Mouse (Mus musculus) heart, embryonic 11.5 days (tissue): ENCODE measurements around the gene Ankdd1a. TPM values are rescaled to one million over a fixed set of nuclear protein-coding genes. Genes with fewer than 3 reads are reported as not detected.

Experiments
- ATAC-seq: fragments of 200-750 bp; cut with Nextera tagmentation; replicated peaks from 2 replicates; pipeline ENCODE4 v1.8.0; 2017; ENCODE audit warnings: moderate library complexity; ENCODE audit not compliant: insufficient number of reproducible peaks, low FRiP score, low TSS enrichment
- H3K27ac ChIP-seq: fragments of 300-500 bp; sonication (generic); 2 replicates; pipeline ENCODE4 v1.5.1; 2014; ENCODE audit warnings: mild to moderate bottlenecking, low read depth, low read length
- H3K27me3 ChIP-seq: fragments of 300-500 bp; sonication (generic); 2 replicates; pipeline ENCODE4 v1.6.1; 2014; ENCODE audit warnings: mild to moderate bottlenecking, low read length, mixed read lengths; ENCODE audit not compliant: control insufficient read depth, insufficient read depth
- H3K36me3 ChIP-seq: fragments of 300-500 bp; sonication (generic); 2 replicates; pipeline ENCODE4 v1.6.1; 2014; ENCODE audit warnings: mild to moderate bottlenecking, low read length, moderate library complexity, mixed read lengths; ENCODE audit not compliant: control insufficient read depth, insufficient read depth
- H3K4me1 ChIP-seq: fragments of 300-500 bp; sonication (generic); 2 replicates; pipeline ENCODE4 v1.6.1; 2014; ENCODE audit warnings: low read length; ENCODE audit not compliant: control insufficient read depth, insufficient read depth
- H3K4me2 ChIP-seq: fragments of 300-500 bp; sonication (generic); 2 replicates; pipeline ENCODE4 v1.6.1; 2014; ENCODE audit warnings: mild to moderate bottlenecking, moderate library complexity
- H3K4me3 ChIP-seq: fragments of 300-500 bp; sonication (generic); 2 replicates; pipeline ENCODE4 v1.5.1; 2014; ENCODE audit warnings: low read depth, low read length
- H3K9ac ChIP-seq: fragments of 300-500 bp; sonication (generic); 2 replicates; pipeline ENCODE4 v1.6.1; 2014; ENCODE audit warnings: mild to moderate bottlenecking, low read depth, low read length, moderate library complexity
- H3K9me3 ChIP-seq: fragments of 300-500 bp; sonication (generic); replicated peaks from 2 replicates; pipeline ENCODE4 v1.6.1; 2016; ENCODE audit warnings: low read length; ENCODE audit not compliant: control insufficient read depth
- WGBS: fragments of 180-500 bp; shearing (Covaris S2); extraction: QIAGEN DNeasy Blood & Tissue Kit; methylation state at CpG from one replicate; pipeline ENCODE4 v1.1.7; 2014; ENCODE audit not compliant: insufficient replicate concordance; 5-methylcytosine and 5-hydroxymethylcytosine counted together
- polyA plus RNA-seq: library from polyadenylated mRNA; unstranded; fragments of >200 nt; fragmentation: Nextera tagmentation; extraction: Ambion mirVana; gene quantifications from 2 replicates; pipeline ENCODE4 v1.2.1, GENCODE M21; 2014

Ankdd1a gene
- polyA plus RNA-seq, 1 experiment from 2014 or later, result not detected

DNA sequence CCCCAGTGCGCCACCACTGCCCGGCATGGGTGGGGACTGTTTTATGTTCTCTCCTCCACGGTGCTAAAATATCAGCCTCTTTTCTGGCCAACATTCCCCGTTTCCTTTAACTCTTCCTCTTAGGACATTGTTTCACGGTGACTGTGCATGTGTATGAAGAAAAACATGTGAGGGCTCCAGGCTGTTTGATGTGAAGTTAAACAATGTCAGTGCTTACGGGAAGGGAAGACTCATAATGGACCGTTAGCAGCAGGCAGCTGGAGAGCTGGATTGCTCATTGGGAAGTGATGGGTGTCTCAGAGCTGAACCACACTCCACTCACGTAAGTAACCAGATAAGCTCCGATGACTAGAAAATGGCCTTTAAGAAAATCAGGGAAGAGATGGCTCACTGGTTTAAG lies 19.7 kb upstream of the Ankdd1a start:
- Histone ChIP-seq H3K4me2 (no peak overlapping the region), H3K4me3 (no peak overlapping the region), H3K9ac (no peak overlapping the region), H3K4me1 (peaks cover 15% of the 10 kb centered on the region), H3K36me3 (no peaks in the 10 kb centered on the region), H3K27me3 (no peaks in the 10 kb centered on the region), H3K27ac (no peak overlapping the region), H3K9me3 (no peaks in the 10 kb centered on the region)
- 76% methylated on average over 9 of the region's 9 CpGs for WGBS
- no peak for ATAC-seq

DNA sequence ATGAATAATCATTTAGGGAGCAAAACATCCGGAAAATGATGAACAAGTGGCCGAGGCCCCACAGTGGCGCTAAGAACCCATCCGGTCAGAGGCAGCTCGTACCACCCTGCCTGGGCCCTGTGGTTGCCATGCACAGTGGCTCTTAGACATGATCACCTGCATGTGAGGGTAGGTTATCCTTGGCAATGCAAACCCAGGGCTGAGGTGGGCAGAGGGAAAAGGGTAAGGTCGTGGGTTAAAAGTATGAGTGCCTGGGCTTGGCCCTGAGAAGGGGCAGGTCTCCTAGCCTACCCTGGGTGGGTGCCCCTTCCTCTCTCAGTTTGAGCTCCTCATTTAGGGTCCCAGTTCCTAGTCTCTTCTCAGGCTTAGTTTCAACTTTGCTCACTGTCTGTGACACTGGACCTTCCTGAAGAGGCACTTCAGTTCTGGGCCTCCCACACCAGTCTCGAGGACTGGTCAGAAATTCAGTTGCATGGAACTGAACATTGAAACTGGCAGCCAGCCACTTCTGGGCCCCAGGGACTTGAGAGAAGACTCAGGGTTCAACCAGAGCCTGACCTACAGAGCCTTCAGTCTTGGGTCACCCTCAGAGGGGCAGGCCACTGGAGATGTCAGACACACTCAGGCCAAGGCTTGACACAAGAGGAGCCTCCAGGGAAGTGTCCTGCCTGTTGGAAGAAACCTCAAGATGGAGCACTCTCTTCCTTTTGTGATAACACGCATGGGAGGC lies 18.1 kb upstream of the Ankdd1a start:
- Histone ChIP-seq H3K4me3 (no peak overlapping the region), H3K27ac (no peak overlapping the region), H3K4me1 (peaks cover 15% of the 10 kb centered on the region), H3K9ac (no peak overlapping the region), H3K9me3 (no peaks in the 10 kb centered on the region), H3K27me3 (no peaks in the 10 kb centered on the region), H3K36me3 (no peaks in the 10 kb centered on the region), H3K4me2 (no peak overlapping the region)
- 86% methylated on average over 8 of the region's 8 CpGs for WGBS
- no peak for ATAC-seq

DNA sequence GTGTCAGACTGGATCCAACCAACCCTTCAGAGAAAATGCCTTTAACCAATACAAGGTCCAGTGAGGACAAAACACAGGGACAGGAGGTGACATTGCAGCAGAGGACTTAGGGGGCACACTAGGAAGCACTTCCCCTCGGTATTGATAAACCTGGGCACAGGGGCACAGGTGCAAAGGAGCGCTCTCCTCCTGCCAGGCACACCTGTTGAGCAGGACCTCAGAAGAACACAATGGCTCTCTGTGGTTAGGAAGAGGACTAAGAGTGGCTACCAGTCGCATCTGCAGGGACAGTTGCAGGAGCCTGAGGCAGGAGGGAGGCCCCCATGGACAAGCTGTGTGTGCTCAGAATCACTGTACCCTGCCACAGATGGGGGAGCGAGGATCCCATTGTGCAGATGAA lies 16.5 kb upstream of the Ankdd1a start:
- H3K36me3 ChIP-seq, result no peaks in the 10 kb centered on the region
- no peak overlapping the region for H3K27ac ChIP-seq
- no peak overlapping the region for H3K4me3 ChIP-seq
- ATAC-seq, result no peak
- no peak overlapping the region for H3K4me2 ChIP-seq
- peaks cover 4% of the 10 kb centered on the region for H3K4me1 ChIP-seq
- H3K9ac ChIP-seq, result no peak overlapping the region
- H3K27me3 ChIP-seq, result no peaks in the 10 kb centered on the region
- 75% methylated on average over 4 of the region's 4 CpGs for WGBS
- H3K9me3 ChIP-seq, result no peaks in the 10 kb centered on the region

DNA sequence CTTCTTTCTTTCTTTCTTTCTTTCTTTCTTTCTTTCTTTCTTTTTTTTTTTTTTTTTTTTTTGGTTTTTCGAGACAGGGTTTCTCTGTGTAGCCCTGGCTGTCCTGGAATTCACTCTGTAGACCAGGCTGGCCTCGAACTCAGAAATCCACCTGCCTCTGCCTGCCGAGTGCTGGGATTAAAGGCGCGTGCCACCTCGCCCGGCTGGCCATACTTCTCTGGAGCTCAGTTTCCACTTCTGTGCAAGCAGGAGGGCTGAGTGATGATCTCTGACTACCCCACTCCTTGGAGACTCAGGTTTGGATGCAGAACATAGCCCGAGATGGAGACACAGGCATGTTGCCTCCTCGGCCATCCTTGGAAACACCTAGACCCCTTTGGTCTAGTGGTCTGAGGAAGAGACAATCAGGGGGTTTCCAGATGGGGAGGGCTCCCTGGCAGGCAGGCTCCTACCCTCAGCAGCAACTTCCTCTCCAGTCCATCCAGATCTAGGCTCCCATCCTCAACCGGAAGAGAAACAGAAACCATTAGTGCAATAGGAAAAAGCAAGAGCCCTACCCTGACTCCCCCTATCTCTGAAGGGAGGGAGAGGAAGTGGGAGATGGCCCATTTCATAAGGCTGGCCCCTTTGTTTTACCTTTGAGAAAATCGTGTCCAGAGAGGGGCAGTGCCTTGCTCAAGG lies 15.9 kb upstream of the Ankdd1a start:
- Histone ChIP-seq H3K9me3 (no peaks in the 10 kb centered on the region), H3K27me3 (no peaks in the 10 kb centered on the region), H3K27ac (no peak overlapping the region), H3K4me2 (no peak overlapping the region), H3K9ac (no peak overlapping the region), H3K36me3 (no peaks in the 10 kb centered on the region), H3K4me1 (no peaks in the 10 kb centered on the region), H3K4me3 (no peak overlapping the region)
- 83% methylated on average over 10 of the region's 11 CpGs for WGBS
- no peak for ATAC-seq

DNA sequence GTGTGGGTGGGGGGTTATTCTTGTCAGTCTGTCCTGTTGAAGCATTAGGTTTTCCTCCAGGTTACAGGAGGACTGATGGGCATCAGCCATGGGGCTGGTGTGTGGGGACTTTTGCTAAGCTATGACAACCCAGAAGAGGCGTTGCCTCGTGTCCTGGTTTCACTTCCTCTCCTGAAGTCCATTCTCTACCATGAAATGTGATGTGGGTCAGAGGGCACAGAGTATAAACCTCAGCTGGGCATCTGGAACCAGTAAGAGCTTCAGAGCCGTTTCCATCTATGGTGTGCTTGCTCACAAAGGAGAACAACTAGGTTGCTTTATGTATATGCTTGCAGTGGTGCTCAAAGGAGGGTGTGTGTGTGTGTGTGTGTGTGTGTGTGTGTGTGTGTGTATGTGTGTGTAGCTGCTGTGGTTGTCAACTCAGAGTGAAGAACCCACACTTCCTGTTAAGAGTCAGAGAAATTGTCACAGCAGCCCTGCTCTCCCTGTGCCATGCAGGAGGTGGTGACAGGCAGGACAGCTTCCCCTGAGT lies 15.3 kb upstream of the Ankdd1a start:
- Histone ChIP-seq H3K36me3 (no peaks in the 10 kb centered on the region), H3K9me3 (no peaks in the 10 kb centered on the region), H3K4me2 (no peak overlapping the region), H3K27ac (no peak overlapping the region), H3K4me3 (no peak overlapping the region), H3K27me3 (no peaks in the 10 kb centered on the region), H3K4me1 (no peaks in the 10 kb centered on the region), H3K9ac (no peak overlapping the region)
- 76% methylated on average over 3 of the region's 3 CpGs for WGBS
- ATAC-seq, result no peak

DNA sequence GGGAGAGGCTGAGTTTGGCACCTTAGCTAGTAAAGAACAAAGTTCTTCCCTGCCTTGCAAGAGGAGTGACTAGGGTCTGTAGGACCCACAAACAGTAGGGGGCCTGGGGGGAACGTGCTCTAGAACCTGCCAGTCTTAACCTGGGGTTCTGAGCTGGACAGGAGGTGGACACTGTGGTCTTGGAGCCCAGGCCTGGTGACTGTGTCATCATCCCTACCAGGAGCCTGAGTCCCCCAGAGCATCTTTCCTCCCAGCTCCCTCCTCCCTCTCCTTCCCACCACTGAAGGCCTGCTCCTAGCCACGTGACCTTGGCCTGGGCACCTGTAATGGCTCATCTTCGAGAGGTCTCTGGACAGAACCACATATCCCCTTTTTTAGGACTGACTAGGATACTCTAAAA lies 14.1 kb upstream of the Ankdd1a start:
- Histone ChIP-seq H3K4me3 (no peak overlapping the region), H3K9me3 (no peaks in the 10 kb centered on the region), H3K27ac (no peak overlapping the region), H3K36me3 (no peaks in the 10 kb centered on the region), H3K9ac (no peak overlapping the region), H3K27me3 (no peaks in the 10 kb centered on the region), H3K4me2 (no peak overlapping the region), H3K4me1 (no peaks in the 10 kb centered on the region)
- ATAC-seq, result no peak
- 83% methylated on average over 3 of the region's 3 CpGs for WGBS

DNA sequence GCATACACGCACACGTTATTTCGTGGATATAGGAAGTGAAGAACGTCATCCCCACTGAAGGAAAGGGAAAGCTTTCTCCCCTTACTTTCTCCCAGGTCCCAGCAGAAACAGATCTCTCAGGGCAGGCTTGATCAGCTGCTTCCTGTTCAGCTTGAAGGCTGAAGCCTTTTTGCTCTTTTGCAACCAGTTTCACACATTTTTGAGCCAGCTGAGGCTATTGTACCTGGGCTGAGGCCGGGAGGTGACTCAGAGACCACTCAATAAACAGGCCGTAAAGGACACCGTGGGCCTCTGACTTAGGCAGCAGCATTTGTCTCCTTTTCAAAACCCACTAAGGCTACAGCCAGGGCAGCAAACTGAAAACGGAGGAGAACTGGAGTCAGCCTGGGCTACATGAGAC lies 13.0 kb upstream of the Ankdd1a start:
- Histone ChIP-seq H3K9me3 (no peaks in the 10 kb centered on the region), H3K27me3 (no peaks in the 10 kb centered on the region), H3K27ac (no peak overlapping the region), H3K36me3 (no peaks in the 10 kb centered on the region), H3K4me1 (peaks cover 3% of the 10 kb centered on the region; the same call in 1 of the 2 replicates), H3K4me2 (no peak overlapping the region), H3K9ac (no peak overlapping the region), H3K4me3 (no peak overlapping the region)
- WGBS, result 80% methylated on average over 8 of the region's 8 CpGs
- ATAC-seq, result no peak

DNA sequence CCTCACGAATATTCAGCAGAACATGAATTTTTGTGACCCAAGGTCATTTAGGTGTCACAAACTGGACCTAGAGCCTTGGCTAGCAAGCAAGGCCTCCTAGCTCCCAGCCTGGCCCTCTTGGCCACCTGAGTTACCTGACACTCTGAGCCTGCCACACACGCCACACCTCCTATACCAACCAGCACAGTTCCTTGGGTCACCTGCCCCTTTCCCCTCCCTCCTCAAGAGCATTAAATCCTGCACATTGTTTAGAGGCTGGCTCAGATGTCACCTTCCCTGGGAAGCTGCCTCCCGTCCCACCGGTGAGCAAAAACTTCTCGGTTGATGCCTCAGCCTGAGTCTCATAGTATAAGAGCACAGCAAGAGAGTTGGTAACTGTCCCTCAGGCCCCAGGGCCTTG lies 11.3 kb upstream of the Ankdd1a start:
- ATAC-seq, result no peak

More for the DNA sequence above, 11.3 kb upstream of the Ankdd1a start:
- no peak overlapping the region for H3K9ac ChIP-seq
- WGBS, result 83% methylated on average over 5 of the region's 5 CpGs
- no peak overlapping the region for H3K27ac ChIP-seq
- no peaks in the 10 kb centered on the region for H3K27me3 ChIP-seq
- peaks cover 3% of the 10 kb centered on the region; the same call in 1 of the 2 replicates for H3K4me1 ChIP-seq
- no peaks in the 10 kb centered on the region for H3K36me3 ChIP-seq
- no peak overlapping the region for H3K4me3 ChIP-seq
- no peaks in the 10 kb centered on the region for H3K9me3 ChIP-seq
- no peak overlapping the region for H3K4me2 ChIP-seq
